Mouse (Mus musculus) effector memory CD4-positive, alpha-beta T cell, adult 5 months (primary cell): Measurements from ENCODE around the gene Higd2a. TPM values are rescaled to one million over a fixed set of nuclear protein-coding genes. Genes with fewer than 3 reads are reported as not detected.

Experiments
- polyA plus RNA-seq: library from polyadenylated mRNA; unstranded; fragments of 100-300 nt; shearing (Covaris generic); gene quantifications from one replicate; pipeline ENCODE4 v1.2.1, GENCODE M21; 2017

Gene Higd2a
- 145 TPM for polyA plus RNA-seq

DNA sequence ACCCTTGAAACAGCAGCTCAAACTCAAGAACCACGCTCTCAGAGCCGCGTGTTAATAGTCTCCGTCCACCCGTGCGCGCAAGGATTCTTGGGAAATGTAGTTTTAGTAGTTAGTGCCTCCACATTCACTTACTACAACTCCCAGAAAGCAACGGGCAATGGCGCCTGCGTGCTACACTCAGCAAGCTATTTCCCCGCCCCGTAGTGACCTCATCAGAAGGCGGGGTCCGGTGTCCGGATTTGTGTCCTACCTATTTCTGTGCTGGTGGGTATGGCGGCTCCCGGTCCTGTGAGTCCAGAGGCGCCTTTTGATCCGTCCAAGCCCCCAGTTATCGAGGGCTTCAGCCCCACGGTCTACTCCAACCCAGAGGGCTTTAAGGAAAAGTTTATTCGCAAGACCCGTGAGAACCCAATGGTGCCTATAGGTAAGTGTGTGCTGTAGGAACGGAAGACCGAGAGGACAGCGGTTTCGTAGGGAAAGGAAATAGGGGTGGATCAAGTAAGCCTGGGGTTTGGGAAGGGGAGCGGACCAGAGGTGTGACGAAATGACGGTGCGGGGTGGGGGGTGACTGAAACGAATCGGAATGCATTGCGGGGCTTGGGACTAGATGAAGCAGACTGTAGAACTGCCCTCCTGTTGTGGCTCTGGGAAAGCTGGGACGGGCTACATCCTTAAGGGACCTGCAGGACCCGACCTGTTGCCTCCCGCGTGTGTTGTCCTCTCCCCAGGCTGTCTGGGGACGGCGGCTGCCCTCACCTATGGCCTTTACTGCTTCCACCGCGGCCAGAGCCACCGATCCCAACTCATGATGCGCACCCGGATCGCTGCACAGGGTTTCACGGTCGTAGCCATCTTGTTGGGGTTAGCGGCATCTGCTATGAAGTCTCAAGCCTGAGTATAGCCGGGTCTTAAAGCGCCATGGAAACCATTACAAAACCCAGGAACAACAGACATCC lies at the start of gene Higd2a, which contains the start of gene Nop16:
Gene Higd2a (plus strand): TSS at position 212 of the 956 bp plus-strand sequence.
Gene Nop16 (minus strand): TSS at position 95 of the 956 bp plus-strand sequence.

DNA sequence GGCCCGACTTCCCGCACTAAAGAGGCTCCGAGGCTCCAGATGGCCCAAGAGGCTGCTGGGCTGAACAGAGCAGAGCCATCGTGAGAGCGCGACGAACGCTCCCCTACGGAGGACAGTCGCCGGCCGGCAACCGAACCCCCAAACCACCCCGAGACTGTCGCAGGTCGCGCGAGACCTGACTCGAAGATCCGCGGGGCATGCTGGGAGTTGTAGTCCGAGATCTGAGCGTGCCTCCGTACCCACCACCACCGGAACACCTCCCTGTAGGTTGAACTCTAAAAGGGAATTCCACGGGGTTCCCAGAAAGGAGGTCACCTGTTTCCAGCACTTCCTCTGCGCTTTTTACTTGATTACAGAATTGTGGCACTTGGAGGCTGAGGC lies 24.8 kb upstream of the Higd2a start, which contains the start of gene 4833439L19Rik:
Gene 4833439L19Rik (minus strand): TSS at position 235 of the 381 bp plus-strand sequence.

DNA sequence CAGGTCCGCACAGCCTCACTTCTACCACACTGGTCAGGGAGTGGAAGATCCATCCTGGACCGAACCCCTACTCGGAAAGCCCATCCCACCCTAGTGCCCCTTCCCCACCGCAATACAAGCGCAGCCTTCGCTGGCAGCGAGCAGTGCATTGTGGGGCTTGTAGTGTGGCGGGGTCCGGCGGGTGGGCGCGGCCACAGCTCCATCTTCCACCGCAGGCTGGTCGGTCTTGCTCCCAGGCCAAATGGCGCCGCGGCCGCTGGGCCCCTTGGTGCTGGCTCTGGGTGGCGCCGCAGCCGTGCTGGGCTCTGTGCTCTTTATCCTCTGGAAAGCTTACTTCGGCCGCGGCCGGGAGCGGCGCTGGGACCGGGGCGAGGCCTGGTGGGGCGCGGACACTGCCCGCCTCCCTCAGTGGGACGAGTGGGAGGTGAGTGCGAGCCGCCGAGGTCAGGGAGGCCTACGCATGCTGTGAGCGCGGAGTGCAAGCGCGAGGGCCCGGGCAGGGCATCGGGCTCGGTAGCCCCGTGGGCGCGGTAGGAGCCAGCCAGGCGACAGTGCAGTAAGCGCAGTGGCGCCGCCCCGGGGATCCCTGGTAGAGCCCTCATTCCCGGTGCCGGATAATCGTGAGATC lies 15.0 kb upstream of the Higd2a start, which contains the start of gene Arl10:
Gene Arl10 (plus strand): TSS at position 162 of the 628 bp plus-strand sequence.

DNA sequence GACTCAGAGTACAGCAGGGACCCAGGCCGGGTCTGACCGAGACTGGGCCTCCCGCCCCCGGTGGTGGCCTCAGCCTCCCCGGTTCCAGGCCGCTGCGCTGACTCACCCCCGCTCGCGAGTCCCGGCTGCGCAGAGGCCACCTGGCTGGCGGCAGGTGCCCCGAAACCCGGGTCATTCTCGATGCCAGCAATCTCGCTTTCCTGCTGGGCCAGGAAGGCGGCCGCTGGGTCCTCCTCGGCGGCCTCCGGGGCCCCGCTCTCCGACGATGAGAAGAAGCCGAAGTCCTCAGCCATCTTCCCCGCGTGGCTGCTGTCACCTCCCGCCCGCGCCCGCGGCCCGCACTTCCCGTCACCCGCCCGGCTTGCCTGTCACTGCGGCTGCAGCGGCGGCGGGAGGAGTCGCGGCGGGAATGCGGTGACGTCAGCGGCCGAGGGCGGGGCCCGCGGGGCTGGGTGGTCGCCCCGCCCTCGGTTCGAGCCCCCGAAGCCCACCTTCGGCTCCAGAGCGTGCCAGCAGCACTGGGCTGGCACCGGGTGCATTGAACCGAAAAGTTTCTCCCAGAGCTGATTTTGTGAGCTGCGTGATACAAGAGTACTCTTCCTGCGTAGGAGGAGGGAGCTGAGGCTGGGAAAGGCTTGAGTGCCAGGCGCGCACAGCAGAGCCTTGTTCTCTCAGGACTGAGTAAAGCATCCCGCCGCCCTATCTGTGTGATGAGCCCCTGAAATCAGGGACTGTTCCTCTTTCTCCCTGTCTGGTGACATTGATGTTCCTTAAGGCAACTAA lies 21.2 kb downstream of the Higd2a start, which contains the start of gene Cltb:
Gene Cltb (minus strand): TSS at position 373 of the 783 bp plus-strand sequence.

DNA sequence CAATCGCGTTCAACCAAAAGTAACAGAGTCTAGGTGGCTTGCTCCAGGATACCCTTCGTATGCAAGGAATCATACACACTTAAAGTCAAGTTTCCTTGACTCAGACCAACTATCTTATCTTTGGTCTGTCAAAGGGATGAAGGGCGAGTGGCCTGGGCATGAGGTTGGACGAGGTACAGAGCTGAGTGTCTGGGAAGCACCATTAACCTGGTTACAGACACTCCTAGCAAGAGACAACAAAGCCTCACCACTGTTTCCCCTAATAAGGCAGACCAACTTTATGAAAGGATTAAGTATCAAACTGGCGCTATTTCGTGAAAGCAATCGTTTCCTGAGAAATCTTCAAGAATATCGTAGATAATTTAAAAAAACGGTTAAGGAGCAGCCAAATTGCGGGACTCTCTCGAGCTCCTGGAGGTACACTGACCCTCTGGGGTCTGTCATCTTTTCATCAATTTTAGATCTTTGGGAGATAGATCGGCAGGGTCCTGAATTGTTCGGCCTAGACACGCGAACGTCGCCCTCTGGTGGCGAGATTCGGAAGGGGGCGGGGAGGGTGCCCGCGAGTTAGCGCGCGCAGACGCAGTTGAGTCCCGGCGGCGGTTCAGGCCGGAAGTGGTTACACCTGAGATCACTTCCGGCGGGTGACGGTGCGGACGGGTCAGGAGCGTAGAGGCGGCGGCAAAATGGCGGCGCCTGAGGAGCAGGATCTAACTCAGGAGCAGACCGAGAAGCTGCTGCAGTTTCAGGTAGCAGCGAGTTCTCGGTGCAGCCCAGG lies 31.3 kb downstream of the Higd2a start, which contains the start of gene Faf2:
Gene Faf2 (plus strand): TSS at position 630 of the 778 bp plus-strand sequence.

Other genes with a start within 250 kb of the Higd2a start
- gene Cplx2, start 218.9 kb upstream of the Higd2a start, polyA plus RNA-seq, result not detected
- 22.3 TPM for gene Thoc3, start 121.4 kb upstream of the Higd2a start, polyA plus RNA-seq
- 40.9 TPM for gene Simc1, start 86.4 kb upstream of the Higd2a start, polyA plus RNA-seq
- gene 4833439L19Rik, start 24.8 kb upstream of the Higd2a start, polyA plus RNA-seq, result 62.8 TPM
- gene Arl10, start 15.2 kb upstream of the Higd2a start, polyA plus RNA-seq, result 3.0 TPM
- 18.4 TPM for gene Nop16, start 117 bp upstream of the Higd2a start, polyA plus RNA-seq
- 69.1 TPM for gene Cltb, start 21.1 kb downstream of the Higd2a start, polyA plus RNA-seq
- gene Faf2, start 31.6 kb downstream of the Higd2a start, polyA plus RNA-seq, result 55.4 TPM
- 101 TPM for gene Rnf44, start 103.7 kb downstream of the Higd2a start, polyA plus RNA-seq
- not detected for gene Cdhr2, start 111.3 kb downstream of the Higd2a start, polyA plus RNA-seq
- not detected for gene Gprin1, start 159.7 kb downstream of the Higd2a start, polyA plus RNA-seq
- gene Sncb, start 176.4 kb downstream of the Higd2a start, polyA plus RNA-seq, result not detected
- not detected for gene Eif4e1b, start 193.8 kb downstream of the Higd2a start, polyA plus RNA-seq
- gene Tspan17, start 199.2 kb downstream of the Higd2a start, polyA plus RNA-seq, result 3.9 TPM